Mouse (Mus musculus) left cerebral cortex, adult 18-20 months (tissue): ENCODE measurements around the gene Gm38392. TPM values are rescaled to one million over a fixed set of nuclear protein-coding genes. Genes with fewer than 3 reads are reported as not detected.
A peak's percentile ranks its signal among the peaks of the same experiment; 100 is the strongest.
"Not testable (repeated sequence)": the region's sequence is repeated elsewhere in the genome, so short reads cannot be mapped to it uniquely, and the experiment has no call there.

Source experiments
- DNase-seq, 2 experiments: peaks; one replicate each; pipeline ENCODE4 v3.0.0; 2021 to 2022; ENCODE audit warnings: low spot score in 2 of 2, mixed read lengths in 1 of 2
- long read RNA-seq, 2 experiments: library from polyadenylated mRNA; stranded (forward); transcript quantifications; one replicate each; pipeline ENCODE4 v2.0.0; 2021
- total RNA-seq, 2 experiments: library from RNA; stranded (reverse); gene quantifications; 2 replicates each; pipeline ENCODE4 v1.2.3; 2021

Gene Gm38392
- under 1 TPM; 0.37 to 0.42 TPM for total RNA-seq
- long read RNA-seq, experiment 1 = 0 reads
- long read RNA-seq, experiment 2, partial matches to known transcripts = 0 of 1 reads
- long read RNA-seq, experiment 2, other reads (novel, unspliced or antisense) = 1 of 1 reads

DNA sequence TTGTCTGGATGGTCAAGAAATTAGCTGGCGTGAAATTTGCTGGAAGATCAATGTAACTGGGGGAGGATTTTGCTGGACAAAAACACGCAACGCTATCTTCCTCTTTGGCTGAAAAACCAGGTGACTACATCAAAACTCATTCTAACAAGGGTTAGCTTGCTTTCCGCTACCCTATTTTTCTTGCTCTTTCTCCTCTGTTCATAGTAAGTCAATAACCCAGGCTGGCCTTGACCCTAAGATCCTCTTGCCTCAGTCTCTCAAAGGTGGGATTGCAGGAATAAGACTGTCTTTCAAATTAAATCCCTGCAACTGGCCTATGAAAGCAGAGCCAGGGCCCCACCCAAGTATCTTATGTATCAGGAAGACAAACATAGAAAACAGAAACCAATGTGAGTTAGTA, at the start of gene Gm38392:
Gm38392 (minus strand) TSS at position 101 of the 400 bp plus-strand sequence.
- no peak for DNase-seq

DNA sequence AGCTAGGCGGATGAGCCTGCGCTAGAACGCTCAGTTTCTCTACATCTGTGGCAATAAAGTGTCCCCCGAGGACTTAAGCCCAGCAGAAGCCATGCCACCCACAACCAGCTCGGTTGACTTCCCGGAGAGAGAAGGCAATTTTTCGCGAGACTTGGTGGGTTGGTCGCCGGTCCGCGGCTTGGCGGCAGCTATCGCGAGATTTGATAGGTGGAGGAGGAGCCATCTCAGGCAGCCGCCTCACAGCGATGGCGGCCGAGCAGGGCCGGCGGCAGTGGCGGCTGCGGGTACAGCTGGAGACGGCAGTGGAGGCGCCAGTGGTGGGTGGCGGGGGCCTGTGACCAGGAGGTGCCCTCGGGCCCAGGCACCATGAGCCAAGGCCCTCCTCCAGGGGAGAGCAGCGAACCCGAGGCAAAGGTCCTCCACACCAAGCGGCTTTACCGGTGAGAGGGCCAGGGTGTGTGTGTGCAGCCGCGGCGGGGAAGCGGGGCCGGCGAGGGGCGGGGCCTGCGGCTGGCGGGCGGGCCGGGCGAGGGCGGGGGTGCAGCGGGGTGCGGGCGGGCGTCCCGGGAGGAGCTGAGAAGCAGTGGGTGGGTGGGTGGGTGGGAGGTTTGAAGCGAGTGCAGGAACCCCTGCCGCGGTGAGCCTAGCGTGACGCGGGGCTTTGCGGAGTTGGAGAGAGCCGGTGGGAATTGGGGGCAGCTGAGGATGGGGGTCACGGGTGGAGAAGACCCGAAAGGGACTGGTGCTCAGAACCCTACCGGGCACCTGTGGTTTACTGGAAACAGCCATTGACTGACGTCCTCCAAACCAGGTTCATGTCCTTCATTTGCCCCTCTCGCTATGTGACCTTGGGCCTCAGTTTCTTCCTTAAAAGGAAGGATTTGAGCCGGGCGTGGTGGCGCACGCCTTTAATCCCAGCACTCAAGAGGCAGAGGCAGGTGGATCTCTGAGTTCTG, 49.3 kb upstream of the Gm38392 start, which contains the start of the genes Tmem79 and Smg5:
Tmem79 (minus strand) TSS at position 91 of the 956 bp plus-strand sequence.
Smg5 (plus strand) TSS at position 203 of the 956 bp plus-strand sequence.
- peak; percentile 95 to 96 for DNase-seq

DNA sequence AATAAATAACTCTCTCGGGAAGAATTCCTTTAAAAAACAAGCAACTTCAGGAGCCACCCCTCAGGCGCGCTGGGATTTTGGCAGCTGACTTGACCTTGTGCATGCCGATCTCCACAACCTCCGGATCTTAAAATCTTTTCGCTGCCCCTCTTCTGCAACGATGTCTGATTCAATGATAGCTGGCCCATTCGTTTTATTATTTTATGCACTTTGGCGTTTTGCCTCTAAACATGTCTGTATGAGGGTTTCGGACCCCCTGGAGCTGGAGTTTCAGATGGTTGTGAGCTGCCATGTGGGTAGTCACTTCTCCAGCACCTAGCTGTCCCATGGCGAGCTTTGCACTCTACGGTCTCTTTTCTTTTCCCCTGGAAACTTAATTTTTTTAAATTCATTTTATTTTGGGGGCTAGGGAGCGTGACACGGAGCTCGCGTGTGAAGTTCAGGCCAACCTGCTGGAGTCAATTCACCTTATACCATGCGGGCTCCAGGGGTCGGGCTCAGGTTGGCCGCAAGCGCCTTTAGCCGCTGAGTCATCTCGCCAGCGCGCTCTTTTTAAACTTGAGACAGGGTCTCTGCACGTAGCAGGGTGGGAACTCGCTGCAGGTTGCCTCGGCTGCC, 48.5 kb upstream of the Gm38392 start:
- DNase-seq = no peak

DNA sequence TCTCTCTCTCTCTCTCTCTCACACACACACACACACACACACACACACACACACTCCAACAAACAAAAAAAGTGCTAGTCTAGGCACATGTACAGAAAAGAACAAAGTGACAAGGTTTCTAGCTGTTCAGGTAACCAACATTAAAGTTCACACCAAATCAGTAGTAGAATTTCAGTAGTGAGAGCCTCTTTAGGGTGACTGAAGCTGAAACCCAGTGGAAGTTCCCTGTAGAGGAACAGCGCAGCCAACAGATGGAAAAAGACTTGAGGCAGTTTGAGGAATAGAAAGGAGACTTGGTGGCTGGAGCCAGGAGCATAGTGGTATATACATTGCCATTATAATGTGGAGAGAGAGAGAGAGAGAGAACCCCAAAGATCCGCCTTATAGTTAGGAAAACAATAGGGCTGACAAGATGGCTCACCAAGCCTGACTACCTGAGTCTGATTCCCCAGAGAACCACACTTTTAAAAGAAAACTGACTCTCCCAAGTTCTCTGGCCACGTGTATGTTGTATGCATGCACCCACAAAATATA, 48.0 kb upstream of the Gm38392 start:
- no peak for DNase-seq

DNA sequence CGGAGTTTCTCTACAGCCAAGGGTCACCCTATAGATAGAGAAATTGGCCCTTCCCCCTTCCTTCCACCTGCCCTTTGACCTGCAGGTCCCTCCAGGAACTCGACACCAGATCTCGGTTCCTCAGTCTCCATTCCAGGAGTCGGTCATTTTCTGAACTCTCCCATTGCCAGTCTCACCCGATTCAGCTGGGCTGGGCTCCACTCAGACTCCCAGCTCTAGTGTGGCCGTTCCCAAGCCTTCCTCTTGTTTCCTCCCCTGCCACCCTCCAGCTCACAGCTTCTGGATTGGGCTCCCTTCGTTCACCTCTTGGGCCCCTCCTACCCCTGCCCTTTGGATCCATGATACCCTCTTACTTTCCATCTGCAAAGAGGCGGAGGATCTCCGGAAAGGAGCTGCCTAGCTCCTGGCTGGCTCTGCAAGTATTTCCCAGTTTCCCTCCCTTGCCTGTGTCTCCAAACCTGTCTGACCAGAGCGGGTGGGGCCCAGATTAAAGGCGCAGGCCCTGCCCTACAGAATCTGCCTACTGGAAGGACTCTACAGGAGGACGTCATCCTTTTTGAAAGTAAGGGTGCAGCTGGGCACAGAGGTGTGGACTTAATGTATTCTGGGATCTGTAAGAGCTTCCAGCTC, 47.1 kb upstream of the Gm38392 start:
- DNase-seq = no peak

DNA sequence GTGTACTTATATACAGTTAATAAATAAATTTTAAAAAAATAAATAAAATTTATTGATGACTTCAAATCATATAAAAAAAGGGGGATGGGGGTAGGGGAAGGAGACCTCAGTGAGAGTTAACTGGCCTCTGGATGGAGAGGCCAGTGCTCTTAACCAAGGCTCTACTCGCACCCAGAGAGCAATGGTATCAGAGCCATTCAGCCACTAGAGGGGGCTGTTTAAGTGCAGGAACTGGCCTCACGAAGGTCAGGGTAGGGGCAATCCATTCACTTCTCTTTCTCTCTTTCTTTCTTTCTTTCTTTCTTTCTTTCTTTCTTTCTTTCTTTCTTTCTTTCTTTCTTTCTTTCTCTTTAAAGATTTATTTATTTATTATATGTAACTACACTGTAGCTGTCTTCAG, 44.3 kb upstream of the Gm38392 start:
- DNase-seq = no peak

DNA sequence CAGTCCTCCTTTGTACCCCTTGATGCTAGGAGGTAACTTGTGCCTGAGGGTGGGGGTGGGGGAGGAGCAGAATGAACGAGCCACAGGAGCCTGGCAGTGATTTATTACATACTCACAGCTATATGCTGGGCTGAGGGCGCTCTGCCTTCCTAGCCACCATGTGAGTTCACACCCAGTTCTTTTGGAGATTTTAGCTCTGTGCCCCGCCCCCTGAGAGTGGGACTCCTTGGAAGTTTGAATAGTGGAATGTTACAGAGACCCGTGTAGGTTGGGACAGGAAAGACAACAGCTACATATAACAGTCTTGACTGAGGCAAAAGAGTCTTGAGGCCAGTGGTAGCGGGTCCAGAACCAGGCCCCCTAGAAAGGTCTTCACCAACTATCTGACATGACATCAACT, 41.9 kb upstream of the Gm38392 start:
- no peak for DNase-seq

DNA sequence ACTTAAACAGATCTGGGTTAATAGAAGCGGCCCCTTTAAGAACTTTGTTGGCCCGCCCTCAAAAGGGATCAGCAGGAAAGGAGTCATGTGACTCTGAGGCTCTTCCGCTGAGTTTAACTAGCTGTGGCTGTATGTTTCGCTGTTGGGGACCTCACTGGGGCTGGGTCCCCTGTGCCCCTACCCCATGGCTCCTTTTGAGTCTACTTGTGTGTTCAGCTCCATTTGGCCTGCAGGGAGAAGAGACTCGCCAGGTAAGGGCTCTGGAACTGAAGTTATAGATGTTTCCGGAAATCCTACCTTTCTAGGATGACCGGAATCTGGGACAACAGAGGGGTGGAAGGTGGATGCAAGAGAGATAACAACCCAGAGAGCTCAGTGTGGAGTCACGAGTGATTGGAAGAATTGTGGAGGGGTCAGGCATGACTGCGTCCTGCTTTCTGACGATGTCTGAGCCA, 38.0 kb upstream of the Gm38392 start, which contains the start of gene Glmp:
Glmp (plus strand) TSS at position 73 of the 455 bp plus-strand sequence.
- peak; percentile 64 to 65 for DNase-seq

DNA sequence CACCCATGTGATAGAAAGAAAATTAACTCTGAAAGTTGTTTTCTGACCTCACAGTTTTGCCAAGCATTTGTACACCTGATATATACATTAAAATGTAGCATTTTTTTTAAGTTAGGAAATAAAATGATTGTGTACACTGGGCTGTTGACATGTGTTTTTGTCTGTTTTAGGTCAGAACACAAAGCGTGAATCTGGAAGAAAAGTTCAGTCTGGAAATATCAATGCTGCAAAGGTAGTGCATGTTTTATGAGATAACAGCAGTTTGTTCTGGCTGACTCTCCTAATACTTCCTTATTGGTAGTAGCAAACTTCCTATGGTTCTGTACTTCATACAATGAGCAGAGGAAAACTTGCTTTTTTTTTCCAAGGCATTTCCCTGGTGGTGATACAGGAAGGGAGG, 12.2 kb upstream of the Gm38392 start:
- no peak for DNase-seq

DNA sequence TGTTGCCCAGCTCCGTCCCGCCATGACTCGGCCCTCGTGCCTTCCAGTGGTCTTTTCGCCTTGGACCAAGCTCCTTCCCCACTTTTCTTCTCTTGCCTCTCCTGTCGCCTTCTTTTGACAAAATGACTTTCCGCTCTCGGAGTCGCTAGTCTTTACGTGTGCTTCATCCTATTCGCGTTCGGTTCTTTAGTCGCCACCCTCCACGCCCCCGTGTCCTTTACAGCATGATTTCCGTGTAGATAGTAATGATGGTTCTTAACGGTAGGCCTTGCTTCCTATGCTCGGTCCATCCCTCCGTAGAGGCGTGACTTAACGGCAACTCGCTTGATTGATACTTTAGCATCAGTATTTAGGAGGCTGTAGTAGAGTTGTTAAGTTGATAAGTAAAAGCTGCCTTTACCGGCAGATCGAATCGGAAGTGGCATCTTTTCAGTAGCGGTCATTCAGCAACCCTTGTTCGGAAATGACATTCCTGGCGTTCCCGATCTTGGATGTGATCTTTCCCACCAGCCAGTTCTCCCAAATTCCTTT, 10.4 kb upstream of the Gm38392 start:
- peak; percentile 42 to 57 for DNase-seq

DNA sequence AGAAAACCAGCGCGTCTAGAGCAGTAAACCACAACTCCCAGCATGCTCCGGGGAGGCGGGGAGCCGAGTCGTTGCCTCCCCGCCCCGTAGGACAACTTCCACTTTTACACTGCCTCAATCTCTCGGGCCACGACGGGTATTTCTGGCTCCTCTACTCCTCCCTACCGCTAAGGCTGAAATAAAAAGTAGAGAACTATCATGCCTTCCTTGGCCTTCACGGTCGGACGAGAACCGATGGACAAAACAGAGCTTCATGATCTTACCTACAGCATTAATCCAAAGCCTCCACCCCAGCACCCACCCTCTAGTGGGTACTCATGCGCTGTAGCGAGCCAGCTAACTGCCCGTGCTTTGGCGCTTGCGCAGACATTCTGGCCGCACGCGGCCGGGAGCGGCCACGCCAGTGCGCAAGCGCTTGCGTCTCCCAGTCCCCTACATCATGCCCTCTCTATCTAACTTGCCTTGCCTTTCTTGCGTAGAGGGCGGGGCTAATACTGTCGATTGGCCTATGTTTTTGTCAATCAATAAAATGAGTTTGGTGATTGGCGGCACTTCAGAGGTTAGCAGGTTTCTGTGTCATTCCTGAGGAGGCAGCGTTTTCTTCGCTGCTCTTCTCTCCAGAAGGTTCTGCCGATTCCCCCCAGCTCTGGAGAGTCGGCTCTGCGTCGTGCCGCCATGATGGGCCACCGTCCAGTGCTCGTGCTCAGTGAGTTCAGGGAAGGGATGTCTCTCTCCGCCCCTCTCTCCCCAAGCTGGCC, 9.7 kb upstream of the Gm38392 start, which contains the start of the genes Tsacc and Cct3:
Tsacc (minus strand) TSS at position 439 of the 758 bp plus-strand sequence.
Cct3 (plus strand) TSS at position 556 of the 758 bp plus-strand sequence.
- DNase-seq = peak; percentile 92 to 98

DNA sequence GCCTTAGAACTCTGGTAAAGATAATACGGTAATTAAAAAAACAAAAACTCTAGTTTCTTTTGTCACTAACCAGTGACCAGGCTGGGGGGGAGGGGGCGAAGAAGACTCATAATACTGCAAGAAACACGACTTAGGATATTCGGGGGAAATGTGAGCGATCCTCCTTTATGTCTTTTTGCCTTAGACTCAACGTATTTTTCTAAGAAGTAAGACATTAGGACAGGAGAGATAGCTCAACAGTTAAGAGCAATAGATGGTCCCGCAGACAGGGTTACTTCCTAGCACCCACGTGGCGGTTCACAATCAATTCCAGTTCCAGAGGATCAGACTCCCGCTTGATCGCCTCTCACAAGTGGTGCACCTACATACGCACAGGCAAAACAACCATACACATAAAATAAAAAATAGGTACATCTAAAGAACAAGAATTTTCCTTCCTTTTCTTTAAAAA, 9.1 kb upstream of the Gm38392 start:
- DNase-seq = no peak

DNA sequence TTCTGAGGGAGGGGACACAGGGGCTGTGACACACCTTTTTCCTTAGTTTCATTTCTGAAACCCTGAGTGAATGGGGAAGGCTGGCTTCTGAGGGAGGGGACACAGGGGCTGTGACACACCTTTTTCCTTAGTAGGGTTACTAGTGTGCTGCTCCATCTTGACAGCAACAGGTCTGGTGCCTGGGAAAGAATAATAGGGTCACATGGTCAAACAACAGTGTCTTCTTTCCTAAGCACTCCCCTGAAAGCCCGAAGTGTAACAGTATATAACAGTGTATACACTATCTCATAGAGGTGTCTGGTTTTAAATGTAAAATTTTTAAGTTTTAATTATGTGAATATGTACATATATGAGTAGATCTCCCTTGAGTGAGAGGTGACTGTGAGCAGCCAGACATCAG, 8.3 kb upstream of the Gm38392 start:
- DNase-seq = not testable (repeated sequence)

DNA sequence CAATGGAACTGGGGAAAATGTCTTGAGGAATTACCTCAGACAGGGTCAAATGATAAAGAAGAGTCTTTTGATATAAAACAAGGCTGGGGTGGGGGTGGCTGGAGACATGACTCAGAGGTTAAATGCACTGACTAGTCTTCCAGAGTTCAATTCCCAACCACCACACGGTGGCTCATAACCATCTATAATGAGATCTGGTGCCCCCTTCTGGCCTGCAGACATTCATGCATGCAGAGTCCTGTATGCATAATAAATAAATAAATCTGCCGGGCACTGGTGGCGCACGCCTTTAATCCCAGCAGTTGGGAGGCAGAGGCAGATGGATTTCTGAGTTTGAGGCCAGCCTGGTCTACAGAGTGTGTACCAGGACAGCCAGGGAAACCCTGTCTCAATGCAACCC, 5.0 kb upstream of the Gm38392 start:
- peak in 1 of 2 experiments; percentile 7 for DNase-seq

DNA sequence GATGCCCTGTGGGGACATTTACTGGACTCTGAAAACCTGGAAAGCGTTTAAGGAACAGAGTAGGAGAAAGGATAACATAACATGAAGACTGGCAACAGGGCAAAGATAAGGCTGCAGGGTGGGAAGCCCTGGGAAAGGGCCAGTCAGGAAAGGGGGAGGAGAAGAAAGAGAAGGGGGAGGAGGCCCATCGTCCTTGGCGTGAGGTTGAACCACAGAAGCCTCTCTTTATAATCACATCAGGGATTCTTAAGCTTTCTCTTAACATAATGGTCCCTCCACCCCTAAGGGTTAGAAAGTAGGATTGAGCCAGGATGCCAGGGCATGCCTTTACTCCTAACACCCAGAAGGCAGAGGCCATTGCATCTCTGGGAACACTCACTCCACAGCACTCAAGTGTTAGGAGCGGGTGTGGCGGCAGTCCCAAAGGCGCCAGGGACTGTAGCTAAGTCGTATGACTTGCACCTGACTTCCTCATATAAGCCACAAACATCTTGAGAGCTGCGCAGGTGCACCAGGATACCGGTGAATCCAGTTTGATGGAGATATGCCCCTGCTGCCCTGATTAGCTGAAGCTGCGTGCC, 1.2 kb upstream of the Gm38392 start:
- DNase-seq = not testable (repeated sequence)

DNA sequence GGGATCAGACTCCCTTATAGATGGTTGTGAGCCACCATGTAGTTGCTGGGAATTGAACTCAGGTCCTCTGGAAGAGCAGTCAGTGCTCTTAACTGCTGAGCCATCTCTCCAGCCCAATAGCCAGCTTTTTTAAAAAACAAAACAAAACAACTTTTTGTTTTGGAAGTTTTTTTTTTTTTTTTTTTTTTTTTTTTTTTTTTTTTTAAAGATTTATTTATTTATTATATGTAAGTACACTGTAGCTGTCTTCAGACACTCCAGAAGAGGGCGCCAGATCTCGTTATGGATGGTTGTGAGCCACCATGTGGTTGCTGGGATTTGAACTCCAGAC, 1.5 kb downstream of the Gm38392 start:
- DNase-seq = not testable (repeated sequence)

DNA sequence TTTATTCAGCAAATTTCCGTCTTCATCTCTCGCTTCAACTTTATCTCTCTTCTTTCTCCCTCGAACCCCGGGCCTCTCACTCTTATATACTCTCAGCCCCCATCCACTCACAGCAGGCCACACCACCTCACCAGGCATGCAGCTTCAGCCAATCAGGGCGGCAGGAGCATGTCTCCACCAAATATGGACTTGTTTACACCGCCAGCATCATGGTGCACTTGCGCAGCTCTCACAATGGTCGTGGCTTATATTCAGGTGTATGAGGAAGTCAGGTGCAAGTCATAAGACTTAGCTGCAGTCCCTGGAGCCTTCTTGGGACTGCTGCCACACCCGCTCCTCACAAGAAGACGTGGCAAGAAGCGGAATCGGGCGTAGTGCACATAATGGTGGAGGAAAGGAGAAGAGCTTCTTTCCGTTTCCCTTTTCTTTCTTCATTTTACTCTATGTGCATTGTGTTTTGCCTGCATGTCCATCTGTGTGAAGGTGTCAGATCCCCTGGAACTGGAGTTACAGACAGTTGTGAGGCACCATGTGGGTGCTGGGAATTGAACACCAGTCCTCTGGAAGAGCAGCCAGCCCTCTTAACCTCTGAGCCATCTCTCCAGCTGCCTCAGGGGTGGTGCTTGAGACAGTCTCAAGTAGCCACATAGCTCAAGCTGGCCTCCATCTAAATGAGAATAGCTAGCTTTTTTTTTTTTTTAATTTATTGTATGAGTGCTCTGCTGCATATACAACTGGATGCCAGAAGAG, 2.0 kb downstream of the Gm38392 start:
- not testable (repeated sequence) for DNase-seq

DNA sequence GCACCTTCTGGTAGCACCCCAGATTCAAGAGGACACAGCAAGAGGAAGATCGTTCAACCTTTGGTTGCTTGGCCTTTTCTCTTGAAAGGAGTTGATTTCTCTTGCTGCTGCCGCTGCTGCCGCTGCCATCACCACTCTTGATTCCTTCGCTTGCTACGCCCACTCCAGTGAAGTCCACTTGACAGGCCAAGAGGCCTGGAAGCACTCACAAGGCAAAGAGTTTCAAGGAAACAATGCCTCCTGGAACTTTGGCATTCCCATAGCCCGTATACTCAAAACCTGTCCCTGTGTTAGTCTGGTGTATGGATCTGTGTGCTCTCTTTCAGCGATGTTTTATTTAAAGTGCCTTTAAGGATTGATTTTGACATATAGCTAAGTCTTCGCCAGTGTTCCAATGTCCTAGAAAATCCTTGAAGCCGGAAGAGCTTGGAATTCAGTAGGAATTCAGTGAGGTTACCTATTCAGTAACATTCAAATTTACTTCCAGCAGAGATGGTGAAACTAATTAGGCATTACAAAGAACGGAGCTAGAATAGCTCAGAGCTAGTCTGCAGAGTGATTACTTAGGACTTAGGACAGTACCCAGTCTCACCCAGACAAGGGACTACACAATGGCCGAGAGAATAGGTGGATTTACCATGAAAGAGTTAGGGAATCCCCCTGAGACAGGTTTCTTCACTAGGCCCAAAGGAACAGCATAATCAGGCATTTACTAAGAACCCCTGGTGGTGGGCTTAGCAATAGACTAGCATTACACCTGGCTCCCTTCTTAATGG, 5.7 kb downstream of the Gm38392 start:
- not testable (repeated sequence) for DNase-seq
